Mouse (Mus musculus) liver, postnatal 0 days (tissue): Measurements from ENCODE around the gene Siae. TPM values are rescaled to one million over a fixed set of nuclear protein-coding genes. Genes with fewer than 3 reads are reported as not detected.

Experiments
- ATAC-seq: fragments of 200-750 bp; cut with Nextera tagmentation; 2 replicates; pipeline ENCODE4 v1.8.0; 2017; ENCODE audit warnings: mild to moderate bottlenecking, moderate library complexity
- DNase-seq: peaks from one replicate; pipeline ENCODE4 v3.0.0-alpha.2; 2016
- H3K27ac ChIP-seq: fragments of 300-500 bp; sonication (generic); 2 replicates; pipeline ENCODE4 v1.5.1; 2014; ENCODE audit warnings: antibody characterized with exemption, moderate library complexity, mild to moderate bottlenecking, low read depth
- H3K27me3 ChIP-seq: fragments of 300-500 bp; sonication (generic); 2 replicates; pipeline ENCODE4 v1.6.1; 2014; ENCODE audit warnings: low read length, control low read depth, mixed read lengths; ENCODE audit not compliant: insufficient read depth
- H3K36me3 ChIP-seq: fragments of 300-500 bp; sonication (generic); replicated peaks from 2 replicates; pipeline ENCODE4 v1.6.1; 2014; ENCODE audit warnings: mild to moderate bottlenecking, control low read depth, low read length, moderate library complexity, mixed read lengths; ENCODE audit not compliant: insufficient read depth
- H3K4me1 ChIP-seq: fragments of 300-500 bp; sonication (generic); 2 replicates; pipeline ENCODE4 v1.6.1; 2014; ENCODE audit warnings: antibody characterized with exemption, mild to moderate bottlenecking, control low read depth; ENCODE audit not compliant: insufficient read depth
- H3K4me2 ChIP-seq: fragments of 300-500 bp; sonication (generic); 2 replicates; pipeline ENCODE4 v1.6.1; 2014; ENCODE audit warnings: low read depth, mild to moderate bottlenecking, low read length, moderate library complexity, mixed read lengths
- H3K4me3 ChIP-seq: fragments of 300-500 bp; sonication (generic); 2 replicates; pipeline ENCODE4 v1.5.1; 2014; ENCODE audit warnings: low read depth, low read length
- H3K9ac ChIP-seq: fragments of 300-500 bp; sonication (generic); replicated peaks from 2 replicates; pipeline ENCODE4 v1.6.1; 2014; ENCODE audit warnings: mild to moderate bottlenecking, moderate library complexity
- H3K9me3 ChIP-seq: fragments of 300-500 bp; sonication (generic); 2 replicates; pipeline ENCODE4 v1.6.1; 2016; ENCODE audit warnings: mild to moderate bottlenecking, control low read depth, low read length, mixed read lengths
- CTCF ChIP-seq: sonication (generic); IDR thresholded peaks from 2 replicates; pipeline ENCODE4 v1.5.1; 2016; ENCODE audit warnings: antibody characterized with exemption, low read depth
- EP300 ChIP-seq: IDR thresholded peaks from 2 replicates; pipeline ENCODE4 v1.6.1; 2016; ENCODE audit warnings: antibody characterized with exemption, low read depth, mild to moderate bottlenecking
- WGBS: fragments of 180-500 bp; shearing (Covaris S2); extraction: QIAGEN DNeasy Blood & Tissue Kit; methylation state at CpG from one replicate; pipeline ENCODE4 v1.1.7; 2014; ENCODE audit not compliant: insufficient replicate concordance; 5-methylcytosine and 5-hydroxymethylcytosine counted together
- polyA plus RNA-seq: library from polyadenylated mRNA; unstranded; fragments of >200 nt; fragmentation: Nextera tagmentation; extraction: Ambion mirVana; gene quantifications from 2 replicates; pipeline ENCODE4 v1.2.1, GENCODE M21; 2015

The Siae gene
- polyA plus RNA-seq, 1 experiment from 2014 or later: 5.2 TPM

GRCm38 (mm10) chr9:37545166-37545610 lies 10.3 kb upstream of the Siae start:
- DNase-seq: no peak
- Histone ChIP-seq H3K27me3 (peaks cover 13% of the 10 kb centered on the region; the same call in 1 of the 2 replicates), H3K9me3 (no peaks in the 10 kb centered on the region), H3K4me3 (peak overlapping the region; percentile 43), H3K9ac (no peak overlapping the region), H3K27ac (no peak overlapping the region), H3K36me3 (no peaks in the 10 kb centered on the region), H3K4me1 (no peaks in the 10 kb centered on the region; the same call in 1 of the 2 replicates), H3K4me2 (peak overlapping the region; percentile 73)
- ATAC-seq: no peak
- TF ChIP-seq EP300 (no peak), CTCF (no peak)
- 46% methylated on average over 17 of the region's 17 CpGs for WGBS

- H3K4me2 ChIP-seq: no peak overlapping the region
- no peaks in the 10 kb centered on the region; the same call in 1 of the 2 replicates for H3K4me1 ChIP-seq
- TF ChIP-seq CTCF: no peak
- no peak for TF ChIP-seq EP300
- H3K4me3 ChIP-seq: no peak overlapping the region
- H3K27ac ChIP-seq: no peak overlapping the region
- no peak for DNase-seq
- ATAC-seq: no peak
- no peaks in the 10 kb centered on the region for H3K9me3 ChIP-seq
- H3K36me3 ChIP-seq: no peaks in the 10 kb centered on the region
- H3K27me3 ChIP-seq: peaks cover 16% of the 10 kb centered on the region; the same call in 1 of the 2 replicates
- 72% methylated on average over 27 of the region's 27 CpGs for WGBS
- no peak overlapping the region for H3K9ac ChIP-seq
These were observed 9.5 kb upstream of the Siae start for GRCm38 (mm10) chr9:37545847-37546452.

GRCm38 (mm10) chr9:37546889-37547288 lies 8.6 kb upstream of the Siae start:
- peaks cover 1% of the 10 kb centered on the region for H3K4me1 ChIP-seq
- WGBS: 38% methylated on average over 1 of the region's 1 CpGs
- no peak for DNase-seq
- H3K36me3 ChIP-seq: no peaks in the 10 kb centered on the region
- no peak overlapping the region for H3K9ac ChIP-seq
- H3K4me3 ChIP-seq: no peak overlapping the region
- TF ChIP-seq CTCF: peak; percentile 35
- TF ChIP-seq EP300: no peak
- ATAC-seq: no peak
- H3K4me2 ChIP-seq: no peak overlapping the region
- H3K27ac ChIP-seq: no peak overlapping the region
- H3K27me3 ChIP-seq: peaks cover 19% of the 10 kb centered on the region
- H3K9me3 ChIP-seq: no peaks in the 10 kb centered on the region

- Histone ChIP-seq H3K27ac (no peak overlapping the region), H3K4me1 (peaks cover 26% of the 10 kb centered on the region), H3K9me3 (no peaks in the 10 kb centered on the region), H3K4me3 (no peak overlapping the region), H3K9ac (no peak overlapping the region), H3K36me3 (no peaks in the 10 kb centered on the region), H3K4me2 (no peak overlapping the region), H3K27me3 (peaks cover 27% of the 10 kb centered on the region)
- DNase-seq: no peak
- no peak for ATAC-seq
- TF ChIP-seq CTCF: no peak
- no peak for TF ChIP-seq EP300
- 58% methylated on average over 1 of the region's 1 CpGs for WGBS
These were observed 5.1 kb upstream of the Siae start for GRCm38 (mm10) chr9:37550435-37550834.

- TF ChIP-seq CTCF (no peak), EP300 (no peak)
- H3K4me2 ChIP-seq: peak overlapping the region; percentile 83
- DNase-seq (no peak), ATAC-seq (no peak)
- H3K9me3 ChIP-seq: no peaks in the 10 kb centered on the region
- WGBS: 3% methylated on average over 23 of the region's 23 CpGs
- H3K36me3 ChIP-seq: no peaks in the 10 kb centered on the region
- H3K27me3 ChIP-seq: peaks cover 18% of the 10 kb centered on the region
- H3K4me1 ChIP-seq: peaks cover 26% of the 10 kb centered on the region
- no peak overlapping the region for H3K27ac ChIP-seq
- no peak overlapping the region; the same call in 1 of the 2 replicates for H3K9ac ChIP-seq
- H3K4me3 ChIP-seq: peak overlapping the region; percentile 43
These were observed 3.6 kb upstream of the Siae start for GRCm38 (mm10) chr9:37551751-37552531.

- peak within 1 kb of the TSS; percentile 43 for H3K4me3 ChIP-seq
- peak; percentile 81 for ATAC-seq
- DNase-seq: peak; percentile 74
- peaks cover 18% of the 10 kb centered on the region for H3K27me3 ChIP-seq
- H3K27ac ChIP-seq: no peak within 1 kb of the TSS
- TF ChIP-seq EP300 (no peak), CTCF (no peak)
- WGBS: 3% methylated on average over 31 of the region's 31 CpGs
- no peak within 1 kb of the TSS; the same call in 1 of the 2 replicates for H3K9ac ChIP-seq
- peaks cover 26% of the 10 kb centered on the region for H3K4me1 ChIP-seq
- H3K36me3 ChIP-seq: no peaks in the 10 kb centered on the region
- no peaks in the 10 kb centered on the region for H3K9me3 ChIP-seq
- H3K4me2 ChIP-seq: peak within 1 kb of the TSS; percentile 83
These were observed 2.8 kb upstream of the Siae start, which contains the start of gene Nrgn for GRCm38 (mm10) chr9:37552536-37553293. Gene Nrgn, minus strand, starts transcription at chr9:37552904.
